In genomic region chr6:48876510-48877135, GRCm38 (mm10) we compare ENCODE assay signal across 14 mouse cellular contexts. TPM values are rescaled to one million over a fixed set of nuclear protein-coding genes. Genes with fewer than 3 reads are reported as not detected.
DNase-seq lines count a peak whose midpoint lies in the region; ATAC-seq and TF ChIP-seq lines count a peak whose summit lies in the region.
"Had no signal": no experiment of that assay in that cellular context is flagged by ENCODE, and none has a peak within 500 bp of the region (broad histone marks: within the 10 kb centered on the region; RNA-seq: fewer than 3 reads in every experiment).

No protein-coding gene starts in this region.

- 71% methylated on average over 5 of the region's 5 CpGs for WGBS in heart, embryonic 10.5 days
- 72% methylated on average over 5 of the region's 5 CpGs for WGBS in heart, embryonic 11.5 days (ENCODE audit: insufficient replicate concordance)
- 62% methylated on average over 5 of the region's 5 CpGs for WGBS in intestine, embryonic 14.5 days
- 36% methylated on average over 5 of the region's 5 CpGs for WGBS in small intestine, adult 2 months

- H3K4me3 ChIP-seq in heart, embryonic 10.5 days, result no peak overlapping the region
- no peak overlapping the region for H3K4me3 ChIP-seq in heart, embryonic 11.5 days (ENCODE audit: low read depth, low read length)
- H3K4me3 ChIP-seq in intestine, embryonic 14.5 days (ENCODE audit: low read depth, low read length), result no peak overlapping the region
- H3K4me3 ChIP-seq in small intestine, adult 2 months (ENCODE audit: low read depth, low read length), result no peak overlapping the region
- H3K4me3 ChIP-seq: embryonic facial prominence, embryonic 13.5 days had no signal

- H3K4me1 ChIP-seq in heart, embryonic 10.5 days, result no peaks in the 10 kb centered on the region
- H3K4me1 ChIP-seq in heart, embryonic 11.5 days (ENCODE audit: control insufficient read depth, insufficient read depth, low read length), result no peaks in the 10 kb centered on the region
- H3K4me1 ChIP-seq in intestine, embryonic 14.5 days (replicated peaks; ENCODE audit: control insufficient read depth, insufficient read depth, low read length), result no peaks in the 10 kb centered on the region
- peaks cover 25% of the 10 kb centered on the region; the same call in 1 of the 2 replicates for H3K4me1 ChIP-seq in small intestine, adult 2 months (ENCODE audit: control insufficient read depth, insufficient read depth, insufficient read length, low read length)
- H3K4me1 ChIP-seq: embryonic facial prominence, embryonic 13.5 days had no signal

- no peaks in the 10 kb centered on the region for H3K9me3 ChIP-seq in heart, embryonic 10.5 days
- no peaks in the 10 kb centered on the region for H3K9me3 ChIP-seq in heart, embryonic 11.5 days (replicated peaks; ENCODE audit: control insufficient read depth, low read length)
- H3K9me3 ChIP-seq in intestine, embryonic 14.5 days (ENCODE audit: control insufficient read depth, low read length), result no peaks in the 10 kb centered on the region
- H3K9me3 ChIP-seq: embryonic facial prominence, embryonic 13.5 days had no signal

- no peak overlapping the region for H3K27ac ChIP-seq in heart, embryonic 10.5 days
- H3K27ac ChIP-seq in heart, embryonic 11.5 days (ENCODE audit: low read depth, low read length), result no peak overlapping the region
- H3K27ac ChIP-seq in intestine, embryonic 14.5 days (ENCODE audit: low read depth), result no peak overlapping the region
- H3K27ac ChIP-seq in small intestine, adult 2 months (ENCODE audit: insufficient read depth, low read depth, low read length), result peak overlapping the region; percentile 85
- H3K27ac ChIP-seq: embryonic facial prominence, embryonic 13.5 days; kidney, postnatal 0 days had no signal

- DNase-seq in heart, embryonic 10.5 days (ENCODE audit: low spot score), result peak; percentile 20
- DNase-seq in right cerebral cortex, adult 18-20 months, result peak; percentile 34
- DNase-seq in right cerebral cortex, postnatal 14 days, result no peak
- DNase-seq in intestine, embryonic 14.5 days (ENCODE audit: low spot score), result peak; percentile 42
- no peak for DNase-seq in urinary bladder, postnatal 14 days (ENCODE audit: low spot score)
- DNase-seq: gastrocnemius, postnatal 25 days; heart, postnatal 10 days; liver had no signal

- ATAC-seq in heart, embryonic 11.5 days (replicated peaks; ENCODE audit: insufficient number of reproducible peaks, low FRiP score, low TSS enrichment), result no peak
- ATAC-seq in intestine, embryonic 14.5 days (replicated peaks; ENCODE audit: low FRiP score, low TSS enrichment, low read depth), result no peak
- ATAC-seq: lung, postnatal 0 days had no signal

- peak; percentile 72; the same call in 1 of the 2 replicates for TF ChIP-seq POLR2A in small intestine, adult 2 months (IDR thresholded peaks at IDR 0.05; ENCODE audit: low read depth, low read length)

- TF ChIP-seq CTCF in small intestine, adult 2 months (IDR thresholded peaks at IDR 0.05; ENCODE audit: extremely low read depth, insufficient read length, insufficient replicate concordance, low read depth, low read length), result no peak

- H3K9ac ChIP-seq in heart, embryonic 11.5 days (ENCODE audit: low read depth, low read length), result no peak overlapping the region
- no peak overlapping the region for H3K9ac ChIP-seq in intestine, embryonic 14.5 days (ENCODE audit: low read length)
- H3K9ac ChIP-seq: embryonic facial prominence, embryonic 13.5 days had no signal

- no peak overlapping the region for H3K4me2 ChIP-seq in heart, embryonic 11.5 days
- no peak overlapping the region for H3K4me2 ChIP-seq in intestine, embryonic 14.5 days (ENCODE audit: low read length)
- H3K4me2 ChIP-seq: embryonic facial prominence, embryonic 13.5 days had no signal

- H3K36me3 ChIP-seq in heart, embryonic 10.5 days, result no peaks in the 10 kb centered on the region
- H3K36me3 ChIP-seq in heart, embryonic 11.5 days (ENCODE audit: control insufficient read depth, insufficient read depth, low read length), result no peaks in the 10 kb centered on the region
- H3K36me3 ChIP-seq in intestine, embryonic 14.5 days (ENCODE audit: control insufficient read depth, insufficient read depth, low read length), result no peaks in the 10 kb centered on the region
- no peaks in the 10 kb centered on the region for H3K36me3 ChIP-seq in small intestine, adult 2 months (ENCODE audit: control insufficient read depth, insufficient read depth, low read length)
- H3K36me3 ChIP-seq: embryonic facial prominence, embryonic 13.5 days had no signal

- H3K27me3 ChIP-seq in heart, embryonic 10.5 days (ENCODE audit: insufficient read depth, poor library complexity, severe bottlenecking), result no peaks in the 10 kb centered on the region
- H3K27me3 ChIP-seq in heart, embryonic 11.5 days (ENCODE audit: control insufficient read depth, insufficient read depth, low read length), result no peaks in the 10 kb centered on the region
- H3K27me3 ChIP-seq in intestine, embryonic 14.5 days (replicated peaks; ENCODE audit: control insufficient read depth, insufficient read depth, low read length), result no peaks in the 10 kb centered on the region
- H3K27me3 ChIP-seq in small intestine, adult 2 months (ENCODE audit: control insufficient read depth, insufficient read depth, low read length), result no peaks in the 10 kb centered on the region
- H3K27me3 ChIP-seq: embryonic facial prominence, embryonic 13.5 days had no signal

RNA-seq across cellular contexts. Expression of gene Aoc1, which starts 3.9 kb away (rescaled TPM):
- polyA plus RNA-seq in heart, embryonic 10.5 days (2016; fragmentation: Nextera tagmentation; extraction: Ambion mirVana), result not detected in 2 replicates
- not detected in 2 replicates for polyA plus RNA-seq in heart, embryonic 11.5 days (2014; fragmentation: Nextera tagmentation; extraction: Ambion mirVana)
- 2.5 and 2.8 TPM in 2 replicates for polyA plus RNA-seq in intestine, embryonic 14.5 days (2014; fragmentation: Nextera tagmentation; extraction: Ambion mirVana)
- 85.5 and 894 TPM in 2 replicates for polyA plus RNA-seq in small intestine, adult 2 months (2012; rRNA removed)
- polyA plus RNA-seq: embryonic facial prominence, embryonic 13.5 days had no signal

RNA-seq across cellular contexts. Expression of gene Tmem176b, which starts 35.3 kb away (rescaled TPM):
- 150 and 178 TPM in 2 replicates for polyA plus RNA-seq in heart, embryonic 10.5 days (2016; fragmentation: Nextera tagmentation; extraction: Ambion mirVana)
- 219 and 237 TPM in 2 replicates for polyA plus RNA-seq in heart, embryonic 11.5 days (2014; fragmentation: Nextera tagmentation; extraction: Ambion mirVana)
- polyA plus RNA-seq in intestine, embryonic 14.5 days (2014; fragmentation: Nextera tagmentation; extraction: Ambion mirVana), result 373 and 390 TPM in 2 replicates
- polyA plus RNA-seq in small intestine, adult 2 months (2012; rRNA removed), result 118 and 211 TPM in 2 replicates

RNA-seq across cellular contexts. Expression of gene Tmem176a, which starts 35.9 kb away (rescaled TPM):
- 65.3 and 84.3 TPM in 2 replicates for polyA plus RNA-seq in heart, embryonic 10.5 days (2016; fragmentation: Nextera tagmentation; extraction: Ambion mirVana)
- 104 and 108 TPM in 2 replicates for polyA plus RNA-seq in heart, embryonic 11.5 days (2014; fragmentation: Nextera tagmentation; extraction: Ambion mirVana)
- 171 and 182 TPM in 2 replicates for polyA plus RNA-seq in intestine, embryonic 14.5 days (2014; fragmentation: Nextera tagmentation; extraction: Ambion mirVana)
- polyA plus RNA-seq in small intestine, adult 2 months (2012; rRNA removed), result 52.3 and 84.3 TPM in 2 replicates

RNA-seq across cellular contexts. Expression of gene 1600015I10Rik, which starts 53.1 kb away (rescaled TPM):
- polyA plus RNA-seq in heart, embryonic 10.5 days (2016; fragmentation: Nextera tagmentation; extraction: Ambion mirVana), result 0.05 TPM in 1 of 2 replicates, not detected in the other
- polyA plus RNA-seq in heart, embryonic 11.5 days (2014; fragmentation: Nextera tagmentation; extraction: Ambion mirVana), result 0.08 and 0.14 TPM in 2 replicates
- polyA plus RNA-seq in intestine, embryonic 14.5 days (2014; fragmentation: Nextera tagmentation; extraction: Ambion mirVana), result not detected in 2 replicates
- polyA plus RNA-seq in small intestine, adult 2 months (2012; rRNA removed), result 0.05 TPM in 1 of 2 replicates, not detected in the other
- polyA plus RNA-seq: embryonic facial prominence, embryonic 13.5 days; kidney, postnatal 0 days; lung, postnatal 0 days; stomach, embryonic 16.5 days had no signal

Comparison
In these comparisons a context has a peak if more than half of its experiments do, and no peak if none do; other contexts are left out.
1. DNase-seq: peak in heart, embryonic 10.5 days (single experiment), right cerebral cortex, adult 18-20 months (single experiment) and intestine, embryonic 14.5 days (single experiment); none in right cerebral cortex, postnatal 14 days (single experiment) and urinary bladder, postnatal 14 days (single experiment).
2. RNA of gene Aoc1, which starts 3.9 kb away (polyA plus RNA-seq): 85.5 to 894 TPM in small intestine, adult 2 months; 2.5 to 2.8 TPM in intestine, embryonic 14.5 days, not detected in heart, embryonic 10.5 days and not detected in heart, embryonic 11.5 days; every median in the first group is over 10 times any median in the second.